Mouse (Mus musculus) thymus, postnatal 36 days (tissue): ENCODE data around the gene Gga3.

Source experiments
- DNase-seq, 2 experiments: peaks; one replicate each; pipeline ENCODE4 v3.0.0; 2022; ENCODE audit warnings: mixed read lengths in 2 of 2

The Gga3 gene

GRCm38 (mm10) chr11:115630532-115631504 lies 27.0 kb upstream of the Gga3 start:
- DNase-seq = no peak

DNA sequence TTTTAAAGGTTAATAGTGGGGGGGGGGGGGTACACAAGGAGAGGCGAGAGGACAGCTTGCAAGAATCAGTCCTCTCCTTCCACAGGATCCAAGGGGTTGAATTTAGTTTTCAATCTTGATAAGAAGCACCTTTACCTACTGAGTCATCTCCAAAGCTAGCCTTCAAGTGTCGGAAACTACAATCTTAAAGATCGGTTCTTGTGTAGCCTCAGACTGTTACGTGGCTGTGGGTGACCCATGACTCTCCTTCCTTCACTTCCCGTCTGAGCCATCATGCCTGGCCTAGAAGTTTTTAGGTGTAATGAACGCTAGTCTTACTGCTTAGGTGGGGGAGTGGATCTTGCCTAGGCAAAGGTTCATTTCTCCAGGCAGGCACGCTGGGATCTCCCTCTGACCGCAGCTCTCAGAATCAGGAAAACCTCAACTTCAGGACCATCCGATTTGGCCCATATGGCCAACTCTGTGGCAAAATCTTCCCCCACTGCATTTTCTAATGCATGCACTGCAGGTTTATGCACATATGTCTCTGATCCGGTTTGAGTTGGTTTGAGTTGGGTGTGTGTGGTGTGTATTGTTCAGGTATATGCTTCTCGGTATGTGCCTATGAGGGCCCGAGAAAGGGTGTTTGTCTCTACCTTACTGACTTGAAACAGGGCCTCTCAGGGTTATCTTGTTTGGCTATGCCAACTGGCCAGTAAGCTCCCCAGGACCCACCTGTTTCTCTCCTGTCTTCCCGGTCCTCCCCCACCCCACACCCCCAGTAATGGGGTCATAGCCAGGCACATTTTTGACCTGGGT lies 26.1 kb upstream of the Gga3 start:
- DNase-seq = no peak

DNA sequence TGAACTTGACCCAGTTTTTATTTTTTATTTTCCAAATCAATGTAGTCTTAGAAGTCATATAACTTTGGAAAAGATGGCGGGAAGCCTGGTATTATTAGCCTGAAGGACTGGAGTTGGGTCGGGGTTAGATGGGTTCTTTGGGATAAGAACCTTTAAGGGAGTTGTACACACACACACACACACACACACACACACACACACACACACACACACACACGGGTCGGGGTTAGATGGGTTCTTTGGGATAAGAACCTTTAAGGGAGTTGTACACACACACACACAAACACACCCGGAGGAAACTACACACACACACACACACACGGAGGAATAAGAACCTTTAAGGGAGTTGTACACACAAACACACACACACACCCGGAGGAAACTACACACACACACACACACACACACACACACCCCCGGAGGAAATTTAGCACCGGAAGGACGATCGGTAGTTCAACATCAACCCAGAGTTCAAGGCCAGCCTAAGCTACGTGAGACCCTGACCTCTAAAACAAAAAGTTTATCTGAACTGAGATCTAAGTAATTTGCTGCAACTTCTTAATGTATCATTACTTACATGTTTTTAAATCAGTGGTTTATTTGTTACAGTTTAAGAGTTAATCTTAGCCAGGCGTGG lies 24.7 kb upstream of the Gga3 start:
- DNase-seq = no peak

GRCm38 (mm10) chr11:115627705-115628464 lies 24.0 kb upstream of the Gga3 start, which contains the start of gene Slc25a19:
Gene Slc25a19, minus strand, starts transcription at chr11:115628295.
- peak; percentile 97 to 98 for DNase-seq

GRCm38 (mm10) chr11:115626824-115627616 lies 23.2 kb upstream of the Gga3 start:
- DNase-seq = no peak

DNA sequence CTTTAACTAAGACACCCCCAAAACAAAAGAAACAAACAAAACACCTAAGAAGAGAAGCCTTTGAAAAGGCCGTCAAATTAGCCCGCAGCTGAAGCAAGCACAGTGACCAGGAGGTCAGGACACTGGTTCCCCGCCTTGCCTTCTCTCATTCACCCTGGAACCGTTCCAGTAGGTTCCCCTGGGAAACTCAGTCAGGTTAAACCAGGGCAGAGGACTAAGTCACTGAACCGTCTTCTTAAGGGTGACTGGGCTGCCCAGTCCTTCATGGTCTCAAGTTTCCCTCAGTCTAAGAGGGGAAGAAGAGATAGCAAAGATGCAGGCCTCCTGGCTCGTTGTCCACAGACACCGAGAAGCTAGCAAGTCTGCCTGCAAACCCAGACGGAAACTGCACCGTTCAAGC lies 22.0 kb upstream of the Gga3 start:
- DNase-seq = no peak

- DNase-seq = no peak
Observed at GRCm38 (mm10) chr11:115623487-115624070, 19.7 kb upstream of the Gga3 start.

- no peak for DNase-seq
Observed at GRCm38 (mm10) chr11:115619949-115620348, 16.1 kb upstream of the Gga3 start.

DNA sequence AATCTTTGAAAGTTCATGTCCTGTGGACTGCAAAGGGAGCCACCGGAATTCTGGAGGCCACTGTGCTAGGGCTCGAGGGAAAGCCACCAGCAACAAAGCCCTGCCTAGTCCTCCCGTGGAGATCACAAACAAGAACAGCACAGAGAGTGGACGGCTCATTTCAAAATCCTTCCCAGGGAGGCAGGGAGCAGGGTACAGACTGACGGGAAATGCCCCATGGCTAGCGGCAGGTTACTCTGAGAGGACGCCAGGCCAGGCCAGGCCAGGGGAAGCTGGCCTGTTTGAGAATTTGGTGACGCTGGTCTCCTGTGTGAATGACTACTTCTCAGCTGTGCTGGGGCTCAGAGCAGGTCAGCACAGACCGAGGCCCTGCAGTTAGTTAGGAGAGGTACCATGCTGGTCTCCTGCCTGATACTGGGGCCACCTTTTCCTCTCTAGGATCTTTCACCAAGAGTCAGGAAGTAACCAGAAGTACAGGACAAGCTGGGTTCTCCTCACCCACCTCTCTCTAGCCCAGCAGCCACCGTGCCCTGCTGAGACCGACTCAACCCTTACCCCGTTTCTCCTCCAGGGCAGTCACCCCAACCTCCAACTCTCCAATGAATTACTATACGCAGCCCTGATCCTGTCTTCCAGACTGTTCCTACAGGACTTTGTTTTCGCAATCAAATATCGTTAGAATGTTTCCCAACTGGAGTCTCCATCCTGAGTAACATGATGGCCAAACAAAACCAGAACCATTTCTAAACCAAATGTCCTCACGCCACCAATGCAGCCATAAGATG lies 15.1 kb upstream of the Gga3 start:
- DNase-seq = no peak

- no peak for DNase-seq
Observed at GRCm38 (mm10) chr11:115618001-115618400, 14.2 kb upstream of the Gga3 start.

DNA sequence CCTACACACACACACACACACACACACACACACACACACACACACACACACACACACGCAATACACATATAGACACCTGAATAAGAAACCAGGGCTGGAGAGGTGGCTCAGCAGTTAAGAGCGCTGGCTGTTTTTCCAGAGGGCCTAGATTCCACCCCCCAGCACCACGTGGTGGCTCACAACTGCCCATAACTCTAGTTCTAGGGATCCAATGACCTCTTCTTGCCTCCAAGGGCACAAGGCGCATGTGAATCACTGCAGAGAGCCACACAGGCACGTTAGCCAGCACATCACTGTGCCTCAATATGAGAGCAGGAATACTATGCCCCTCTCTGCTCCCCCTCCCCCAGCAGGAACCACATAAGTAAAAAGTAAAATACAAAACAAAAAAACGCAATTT lies 13.0 kb upstream of the Gga3 start:
- DNase-seq = no peak

DNA sequence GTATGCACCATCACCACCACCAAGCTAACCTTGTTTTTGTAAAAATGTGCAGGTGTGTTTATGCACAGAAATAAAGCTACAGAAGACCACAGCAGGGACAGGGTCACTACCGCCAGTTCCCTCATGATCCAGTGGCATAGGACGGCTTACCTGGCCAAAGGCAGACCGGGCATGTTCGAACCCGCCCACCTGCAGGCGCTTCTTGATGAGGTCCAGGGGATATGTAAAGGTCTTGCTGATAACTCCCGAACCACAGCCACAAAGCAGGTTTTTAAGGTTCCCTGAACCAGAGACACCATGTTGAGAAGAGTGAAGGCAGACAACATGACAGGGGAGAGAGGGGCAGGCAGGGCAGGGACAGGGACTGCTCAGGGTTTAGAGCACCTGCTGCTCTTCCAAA lies 12.5 kb upstream of the Gga3 start:
- DNase-seq = no peak

DNA sequence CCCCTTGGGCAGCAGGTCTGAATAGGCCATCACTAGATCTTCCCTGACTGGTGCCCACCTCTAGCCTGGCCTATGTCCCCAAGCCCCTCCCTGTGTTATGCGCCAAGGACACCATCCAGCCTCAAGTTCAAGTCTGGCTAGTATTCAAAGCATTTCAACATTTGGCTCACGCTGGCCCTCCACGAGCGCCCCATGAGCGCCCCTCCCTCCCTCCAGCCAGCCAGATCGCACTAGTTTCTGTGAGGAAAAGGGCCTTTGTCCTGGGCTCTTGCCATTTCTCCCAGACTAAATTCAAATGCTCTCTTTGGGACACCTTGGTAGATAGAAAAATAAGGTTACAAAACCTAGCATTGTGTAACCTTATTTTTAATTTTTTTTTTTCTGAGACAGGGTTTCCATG lies 12.0 kb upstream of the Gga3 start:
- DNase-seq = no peak

- DNase-seq = no peak
Observed at GRCm38 (mm10) chr11:115615108-115615825, 11.4 kb upstream of the Gga3 start.

- no peak for DNase-seq
Observed at GRCm38 (mm10) chr11:115614346-115615107, 10.7 kb upstream of the Gga3 start.

DNA sequence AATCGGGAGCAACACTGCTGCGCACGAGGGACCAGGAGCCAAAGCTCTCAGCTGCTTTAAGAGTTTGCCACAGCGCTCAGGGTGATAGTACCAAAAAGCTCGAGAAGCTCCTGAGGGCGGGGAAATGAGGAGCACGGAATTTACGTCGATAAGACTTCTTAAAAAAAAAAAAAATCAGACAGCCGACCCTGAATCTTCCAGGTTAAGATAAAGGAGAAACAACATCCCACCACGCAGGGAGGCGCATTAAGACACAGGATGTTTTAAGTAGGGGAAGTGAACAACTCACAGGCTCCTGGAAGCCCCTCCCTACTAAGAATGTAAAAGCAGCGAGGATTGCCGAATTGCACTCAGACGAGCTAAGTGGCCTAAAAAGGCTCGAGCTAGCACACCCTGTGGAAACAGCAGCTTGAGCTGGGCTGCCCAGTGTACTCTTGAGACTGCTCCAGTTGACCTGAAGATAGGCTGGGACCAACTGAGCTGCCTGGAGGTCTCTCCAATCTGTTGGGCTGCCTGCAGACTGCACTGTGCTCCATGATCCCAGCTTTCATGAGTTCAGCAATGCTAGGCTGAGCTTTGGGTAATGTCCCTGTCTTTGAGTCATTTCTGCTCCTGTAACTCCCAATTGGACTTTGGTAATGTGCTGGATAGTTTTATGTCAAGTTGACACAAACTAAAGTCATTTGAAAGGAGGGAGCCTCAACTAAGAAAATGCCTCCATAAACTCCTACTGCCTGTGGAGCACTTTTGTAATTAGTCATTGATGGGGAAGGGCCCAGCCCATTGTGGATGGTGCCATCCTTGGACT lies 9.5 kb upstream of the Gga3 start:
- DNase-seq = peak in 1 of 2 experiments; percentile 58

GRCm38 (mm10) chr11:115612410-115613137 lies 8.7 kb upstream of the Gga3 start, which contains the start of gene Mif4gd:
Gene Mif4gd, minus strand, starts transcription at chr11:115612969.
- DNase-seq = peak; percentile 96 to 99
